Mouse (Mus musculus) spleen, postnatal 14 days (tissue): ENCODE data around the gene Plekhm1.
A peak's percentile ranks its signal among the peaks of the same experiment; 100 is the strongest.

Source experiments
- DNase-seq, 2 experiments: peaks; one replicate each; pipeline ENCODE4 v3.0.0; 2021 to 2022; ENCODE audit warnings: low spot score in 2 of 2

Gene Plekhm1

GRCm38 (mm10) chr11:103394604-103395003 lies 17.9 kb downstream of the Plekhm1 start:
- DNase-seq: no peak

GRCm38 (mm10) chr11:103394025-103394424 lies 18.5 kb downstream of the Plekhm1 start:
- no peak for DNase-seq

GRCm38 (mm10) chr11:103387870-103388526 lies 24.5 kb downstream of the Plekhm1 start:
- no peak for DNase-seq

GRCm38 (mm10) chr11:103386827-103387226 lies 25.7 kb downstream of the Plekhm1 start:
- no peak for DNase-seq

GRCm38 (mm10) chr11:103381956-103382613 lies 30.4 kb downstream of the Plekhm1 start:
- no peak for DNase-seq

GRCm38 (mm10) chr11:103381505-103381904 lies 31.0 kb downstream of the Plekhm1 start:
- DNase-seq: no peak

GRCm38 (mm10) chr11:103380460-103380859 lies 32.0 kb downstream of the Plekhm1 start:
- DNase-seq: no peak

GRCm38 (mm10) chr11:103378341-103378740 lies 34.1 kb downstream of the Plekhm1 start:
- DNase-seq: no peak

- no peak for DNase-seq
Measured at GRCm38 (mm10) chr11:103375772-103376171, 36.7 kb downstream of the Plekhm1 start.

GRCm38 (mm10) chr11:103375258-103375657 lies 37.2 kb downstream of the Plekhm1 start:
- DNase-seq: no peak

GRCm38 (mm10) chr11:103373922-103374321 lies 38.6 kb downstream of the Plekhm1 start:
- no peak for DNase-seq

GRCm38 (mm10) chr11:103372561-103372960 lies 39.9 kb downstream of the Plekhm1 start:
- no peak for DNase-seq

- no peak for DNase-seq
Measured at GRCm38 (mm10) chr11:103372068-103372467, 40.4 kb downstream of the Plekhm1 start.

GRCm38 (mm10) chr11:103371222-103371539 lies 41.3 kb downstream of the Plekhm1 start:
- DNase-seq: no peak

- DNase-seq: no peak
Measured at GRCm38 (mm10) chr11:103370397-103371221, 41.9 kb downstream of the Plekhm1 start.

- no peak for DNase-seq
Measured at GRCm38 (mm10) chr11:103365530-103365929, 47.0 kb downstream of the Plekhm1 start.

- DNase-seq: no peak
Measured at GRCm38 (mm10) chr11:103365022-103365421, 47.5 kb downstream of the Plekhm1 start.

- no peak for DNase-seq
Measured at GRCm38 (mm10) chr11:103364335-103364734, 48.2 kb downstream of the Plekhm1 start.

GRCm38 (mm10) chr11:103363214-103364148 lies 49.0 kb downstream of the Plekhm1 start, which contains the start of gene Arhgap27:
Arhgap27 (minus strand) TSS chr11:103363692.
- peak in 1 of 2 experiments; percentile 43 for DNase-seq

- no peak for DNase-seq
Measured at GRCm38 (mm10) chr11:103362521-103363181, 49.8 kb downstream of the Plekhm1 start.

GRCm38 (mm10) chr11:103362054-103362432 lies 50.4 kb downstream of the Plekhm1 start:
- DNase-seq: no peak
